Mouse (Mus musculus): ENCODE measurements around the gene Krtap1-3.

DNA sequence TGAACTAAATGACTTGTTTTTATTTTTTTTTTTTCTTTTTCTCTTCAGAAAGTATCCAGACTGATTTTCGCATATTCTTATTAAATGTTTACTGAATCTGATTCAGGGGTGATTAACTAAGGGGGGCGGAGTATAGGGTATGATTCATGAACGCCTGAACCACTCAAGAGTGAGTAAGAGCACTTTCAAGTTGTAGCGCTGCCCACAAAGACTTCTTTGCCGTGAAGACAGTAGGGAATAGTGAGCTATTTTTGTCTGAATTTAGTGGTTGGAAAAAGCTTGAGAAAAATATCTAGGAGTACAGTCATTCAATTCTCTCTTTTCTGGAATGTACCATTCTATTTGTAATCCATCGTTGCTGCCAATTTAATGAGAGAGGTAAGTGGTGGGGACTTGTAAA, 9.6 kb downstream of the Krtap1-3 start:
- TF ChIP-seq POLR2A (IDR thresholded peaks at IDR 0.05; ENCODE audit: low read depth, low read length) (no peak), CTCF (conservative IDR thresholded peaks at IDR 0.05; ENCODE audit: insufficient read depth, insufficient read length, low read depth, low read length) (no peak)
